Mouse (Mus musculus) regulatory T cell (primary cell): ENCODE data around the gene Birc5.

Experiments used
- in situ Hi-C: fragments of 300-600 bp; cut with MboI, MseI; formaldehyde crosslinking; loops from one replicate; pipeline ENCODE4 v1.15.1; 2025; ENCODE audit warnings: high pct_unique_total_duplicates

The Birc5 gene

DNA sequence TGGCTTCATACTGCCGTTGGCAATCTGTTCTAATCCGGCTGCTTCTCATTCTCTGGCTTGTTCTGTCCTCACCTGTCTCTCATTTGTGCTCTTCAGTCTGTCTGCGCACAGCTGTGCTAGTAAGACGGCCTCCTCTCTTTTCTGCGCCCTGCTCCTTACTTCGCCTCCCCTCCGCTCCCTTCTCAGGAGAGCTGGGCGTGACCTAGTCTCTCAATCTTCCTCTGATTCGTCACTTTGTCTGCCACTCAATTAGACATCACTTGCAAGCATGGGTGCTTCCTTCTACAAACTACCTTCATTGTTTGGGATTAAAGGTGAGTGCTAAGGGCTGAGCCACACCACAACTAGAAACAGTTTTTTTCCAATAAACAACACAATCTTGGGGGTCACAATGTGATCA lies 5.2 kb downstream of the Birc5 start:
- in situ Hi-C loops = loop anchor here (25.0 kb wide), 1 partner anchor 233 kb away; no protein-coding TSS in a partner anchor

DNA sequence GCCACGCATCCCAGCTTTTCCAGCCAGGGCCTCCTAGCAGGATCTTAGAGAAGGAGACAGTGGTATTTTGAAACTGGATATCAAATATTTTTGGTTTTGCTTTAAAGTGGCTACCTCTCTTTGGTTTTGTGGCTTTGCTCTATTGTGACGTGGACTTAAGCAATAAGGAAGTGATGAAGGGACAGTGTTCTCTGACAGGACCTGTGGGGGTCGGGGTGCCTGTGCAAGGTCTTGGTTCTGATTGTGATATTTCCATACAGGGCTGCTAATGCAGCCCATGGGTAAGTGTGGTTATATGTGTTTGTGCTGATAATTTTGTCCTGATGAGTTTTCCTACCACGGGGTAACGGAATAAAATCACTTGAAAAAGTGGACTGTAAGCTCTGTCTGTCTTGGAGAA lies 6.3 kb downstream of the Birc5 start:
- in situ Hi-C loops = loop anchor here (25.0 kb wide), 1 partner anchor 232 kb away; no protein-coding TSS in a partner anchor

DNA sequence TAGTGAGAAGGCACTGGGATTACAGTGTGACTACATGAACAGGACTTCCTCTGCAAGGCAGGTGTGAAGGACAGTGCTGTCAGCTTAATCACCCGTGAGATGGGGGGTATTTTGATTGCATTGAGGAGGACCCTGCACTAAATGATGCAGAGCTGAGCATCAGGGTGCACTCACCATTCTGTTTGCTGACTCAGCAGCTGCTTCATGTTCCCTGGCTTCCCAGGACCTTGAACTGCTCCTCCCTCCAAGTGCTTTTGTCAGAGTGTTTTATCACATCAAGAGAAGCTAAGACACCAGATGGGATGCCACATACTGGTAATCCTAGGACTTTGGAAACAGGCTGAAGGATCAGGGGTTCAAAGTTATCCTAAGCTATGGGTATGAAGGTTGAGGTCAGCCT lies 6.9 kb downstream of the Birc5 start:
- in situ Hi-C loops = loop anchor here (25.0 kb wide), 1 partner anchor 231 kb away; no protein-coding TSS in a partner anchor

DNA sequence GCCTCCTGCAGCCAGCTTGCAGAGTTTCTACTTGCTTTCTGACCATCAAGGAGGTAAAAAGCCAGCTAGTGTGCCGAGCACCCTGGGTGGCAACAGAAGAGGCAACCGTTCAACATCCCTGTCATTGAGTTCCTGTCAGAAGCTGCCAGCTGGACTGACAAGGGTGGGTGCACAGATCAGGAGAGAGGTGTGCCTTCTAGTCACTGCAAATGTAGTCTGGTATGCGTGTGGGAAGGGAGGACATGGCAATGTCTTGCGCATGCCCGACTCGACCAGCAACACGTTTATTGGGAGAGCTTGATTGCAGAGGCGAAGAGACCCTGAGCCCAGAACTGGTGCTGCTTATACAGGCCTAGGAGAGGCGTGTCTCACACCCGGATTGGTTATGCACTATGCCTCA lies 8.4 kb downstream of the Birc5 start:
- in situ Hi-C loops = loop anchor here (25.0 kb wide), 1 partner anchor 230 kb away; no protein-coding TSS in a partner anchor

DNA sequence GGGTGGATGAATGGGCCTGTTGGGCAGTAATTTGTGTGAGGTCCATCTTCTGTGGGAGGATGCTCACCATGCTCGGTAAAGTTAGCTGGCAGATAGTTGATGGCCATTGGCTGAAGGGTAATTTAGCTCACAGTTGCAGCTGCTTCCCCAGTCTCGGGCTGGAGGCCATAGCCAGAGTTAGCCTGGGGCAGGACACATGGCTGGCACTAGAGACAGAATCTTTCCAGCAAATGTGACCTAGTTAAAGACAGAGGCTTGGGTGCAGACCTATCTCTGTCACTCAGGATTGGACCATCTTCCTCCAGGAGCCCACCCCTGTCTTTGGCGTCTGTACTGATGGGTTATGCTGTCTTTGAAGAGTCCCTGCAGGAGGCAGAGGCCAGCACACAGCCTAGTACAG lies 9.3 kb downstream of the Birc5 start:
- in situ Hi-C loops = loop anchor here (25.0 kb wide), 1 partner anchor 229 kb away; no protein-coding TSS in a partner anchor

DNA sequence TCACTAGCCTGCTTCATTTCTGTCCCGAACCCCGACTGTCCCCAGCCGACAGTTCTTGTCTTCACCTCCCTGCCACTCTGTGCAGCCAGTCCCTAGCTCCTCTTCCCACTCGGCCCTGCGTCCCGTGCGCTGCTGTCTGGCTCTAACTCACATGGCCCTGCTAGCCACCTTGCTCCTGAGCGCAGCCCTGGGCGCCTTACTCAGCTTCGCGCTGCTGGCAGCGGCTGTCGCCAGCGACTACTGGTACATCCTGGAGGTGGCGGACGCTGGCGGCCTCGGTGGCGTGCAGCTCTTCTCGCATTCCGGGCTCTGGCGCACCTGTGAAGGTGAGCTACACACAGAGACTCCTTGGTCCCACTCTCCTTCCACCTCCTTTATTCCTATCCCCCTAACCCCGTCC lies 11.6 kb downstream of the Birc5 start, which contains the start of gene Tmem235:
Gene Tmem235, plus strand, starts transcription at position 152 of the 400 bp plus-strand sequence.
- in situ Hi-C loops = loop anchor here (25.0 kb wide), 1 partner anchor 227 kb away; no protein-coding TSS in a partner anchor

DNA sequence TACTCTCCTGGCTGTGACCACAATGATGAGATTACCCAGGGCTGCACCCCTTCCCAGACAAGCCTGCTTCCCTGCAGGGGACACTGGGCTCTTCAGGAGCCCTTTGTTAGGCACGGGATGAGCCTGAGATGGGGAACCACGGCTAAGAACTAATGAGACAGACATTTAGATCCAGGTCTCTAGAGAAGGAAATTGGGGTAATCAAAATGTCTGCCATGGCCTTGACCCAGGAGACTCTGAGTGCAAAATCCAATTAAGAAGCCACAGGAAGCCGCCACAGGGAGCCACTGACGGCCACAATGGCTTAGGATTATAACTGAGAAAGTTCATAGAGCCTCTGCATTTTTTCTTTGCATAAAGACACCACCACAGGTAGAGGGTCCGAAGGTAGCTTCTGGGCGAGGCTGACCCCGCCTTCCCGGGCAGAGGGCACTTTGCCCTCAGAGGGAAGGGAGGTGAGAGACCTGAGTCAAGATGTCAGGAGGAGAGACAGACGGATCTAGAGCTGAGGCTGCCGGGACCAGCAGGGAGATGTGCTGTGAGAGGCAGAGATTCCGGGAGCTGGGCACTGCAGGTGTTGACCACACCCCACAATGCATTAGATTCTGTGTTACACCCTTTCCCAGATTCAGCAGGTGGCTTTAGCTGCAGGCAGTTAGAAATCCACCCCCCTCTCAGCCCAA lies 14.3 kb downstream of the Birc5 start:
- in situ Hi-C loops = loop anchor here (25.0 kb wide), 1 partner anchor 224 kb away; no protein-coding TSS in a partner anchor

DNA sequence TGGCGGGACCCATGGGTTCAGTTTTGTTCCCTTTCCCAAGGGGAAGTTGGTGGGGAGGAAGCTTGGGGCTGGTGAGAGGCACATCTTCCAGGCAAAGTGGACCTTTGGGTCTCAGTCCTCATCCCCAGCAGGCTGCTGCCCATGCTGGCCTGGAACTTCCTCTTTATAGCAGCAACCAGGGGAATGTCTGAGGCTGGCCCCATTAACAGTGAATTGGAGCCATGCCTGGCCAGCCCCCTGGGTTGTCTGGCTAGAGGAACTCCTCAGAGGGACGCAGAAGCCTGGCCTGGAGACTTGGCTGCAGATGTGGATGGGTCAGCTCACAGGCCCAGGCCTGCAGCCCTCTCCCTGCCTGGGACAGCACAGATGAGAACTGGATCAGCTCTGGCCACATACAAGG lies 15.8 kb downstream of the Birc5 start:
- in situ Hi-C loops = loop anchor here (25.0 kb wide), 1 partner anchor 222 kb away; no protein-coding TSS in a partner anchor

DNA sequence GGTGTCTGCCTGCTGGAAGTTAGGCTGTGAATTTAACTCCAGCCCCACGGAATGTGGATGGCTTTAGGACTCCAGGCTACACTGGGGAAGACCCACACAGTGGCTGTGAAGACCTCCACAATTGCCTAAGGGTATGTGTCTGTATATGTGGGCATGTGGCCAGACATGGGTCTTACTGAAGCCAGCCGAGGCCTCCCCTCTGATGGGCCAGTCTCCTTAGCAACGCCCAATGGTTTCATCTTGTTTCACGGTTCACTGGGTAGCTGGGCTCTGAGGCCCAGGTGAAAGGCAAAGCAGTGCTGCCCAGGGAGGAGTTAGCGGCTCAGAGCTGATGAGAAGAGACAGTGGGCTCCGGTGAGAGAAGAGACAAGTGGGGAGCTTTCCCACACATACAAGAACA lies 16.9 kb downstream of the Birc5 start:
- in situ Hi-C loops = loop anchor here (25.0 kb wide), 1 partner anchor 221 kb away; no protein-coding TSS in a partner anchor

DNA sequence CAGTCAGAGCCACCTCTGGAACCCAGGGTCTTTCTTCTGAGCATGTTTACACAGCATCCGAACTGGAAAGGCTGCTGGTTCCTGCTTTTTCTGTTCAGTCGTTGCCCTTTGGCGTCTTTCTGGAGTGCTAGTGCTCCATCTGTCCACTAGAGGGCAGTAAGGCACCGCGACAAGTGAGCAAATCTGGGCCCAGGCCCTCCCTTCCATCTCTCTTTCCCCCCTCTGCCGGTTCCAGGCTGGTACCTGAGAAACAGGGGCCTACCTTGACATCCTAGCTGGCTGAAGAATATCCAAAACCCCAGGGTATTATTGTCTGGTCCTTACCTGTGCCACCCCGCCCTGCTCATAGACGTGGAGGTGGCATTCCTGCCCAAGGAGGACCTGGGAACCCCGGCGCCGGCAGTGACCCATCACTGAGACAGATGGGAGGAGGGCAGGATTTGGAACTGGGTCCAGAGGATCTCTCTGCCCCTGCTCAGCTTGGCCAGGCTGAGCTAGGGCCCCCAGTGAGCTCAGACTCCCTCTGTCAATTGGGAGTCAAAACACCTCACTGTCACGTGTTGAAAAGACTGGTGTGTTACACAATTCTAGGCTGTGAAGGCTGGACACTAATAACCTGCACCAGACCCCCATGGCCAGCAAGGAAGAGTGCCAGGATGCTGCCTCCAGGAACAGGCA lies 21.8 kb downstream of the Birc5 start:
- in situ Hi-C loops = loop anchor here (5.0 to 25.0 kb wide), 3 partner anchors 96 to 216 kb away; no protein-coding TSS in a partner anchor

DNA sequence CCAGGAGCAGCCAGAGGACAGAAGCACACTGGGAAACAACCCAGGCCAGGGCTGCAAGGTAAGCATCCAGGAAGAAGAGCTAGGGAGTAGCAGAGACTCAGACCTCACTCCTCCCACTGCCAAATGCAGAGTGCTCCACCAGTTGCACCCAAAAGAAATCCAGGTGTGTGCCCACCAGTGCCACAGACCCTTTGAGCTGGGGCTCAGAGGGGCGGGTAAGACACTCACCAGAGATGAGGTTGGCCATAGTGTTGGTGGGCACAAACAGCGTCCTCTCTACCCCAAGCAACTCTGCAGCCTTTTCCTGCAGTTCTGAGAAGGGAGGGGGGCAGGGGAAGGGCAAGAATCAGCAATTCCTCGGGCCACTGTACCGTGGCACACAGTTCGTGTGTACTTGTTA lies 22.3 kb downstream of the Birc5 start:
- in situ Hi-C loops = loop anchor here (5.0 to 25.0 kb wide), 3 partner anchors 96 to 216 kb away; no protein-coding TSS in a partner anchor

DNA sequence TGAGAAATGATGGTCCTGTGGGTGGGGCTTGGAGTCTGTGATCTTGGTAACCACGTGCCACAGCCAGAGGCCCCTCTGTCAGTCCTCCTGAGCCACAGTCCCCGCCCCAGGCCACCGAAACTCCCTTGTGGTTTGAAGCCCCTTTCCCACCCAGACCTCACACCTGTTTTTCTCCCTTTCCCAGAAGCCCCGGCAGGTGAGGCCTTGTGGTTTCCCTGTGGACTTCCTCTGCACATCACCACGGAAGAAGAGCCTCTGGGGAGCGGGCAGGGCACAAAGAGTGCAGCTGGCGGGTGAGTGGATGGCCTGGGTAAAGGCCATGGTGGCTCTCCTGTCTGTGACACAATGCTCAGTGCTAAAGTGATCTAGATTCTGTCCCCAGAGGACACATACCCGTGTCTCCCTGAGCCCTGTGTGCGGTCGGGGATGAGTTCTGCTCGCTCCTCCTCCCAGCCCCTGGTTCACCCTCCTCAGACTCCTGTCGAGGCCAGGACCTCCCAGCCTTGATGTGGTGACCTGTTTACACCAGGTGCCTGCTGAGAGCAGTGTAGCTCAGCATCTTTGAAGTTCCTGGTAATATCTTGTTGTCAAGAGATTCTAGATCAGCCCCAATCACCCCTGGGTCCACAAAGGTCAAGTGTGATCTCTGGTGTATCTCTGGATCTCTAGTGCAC lies 23.0 kb downstream of the Birc5 start:
- in situ Hi-C loops = loop anchor here (5.0 to 25.0 kb wide), 3 partner anchors 95 to 215 kb away; no protein-coding TSS in a partner anchor

DNA sequence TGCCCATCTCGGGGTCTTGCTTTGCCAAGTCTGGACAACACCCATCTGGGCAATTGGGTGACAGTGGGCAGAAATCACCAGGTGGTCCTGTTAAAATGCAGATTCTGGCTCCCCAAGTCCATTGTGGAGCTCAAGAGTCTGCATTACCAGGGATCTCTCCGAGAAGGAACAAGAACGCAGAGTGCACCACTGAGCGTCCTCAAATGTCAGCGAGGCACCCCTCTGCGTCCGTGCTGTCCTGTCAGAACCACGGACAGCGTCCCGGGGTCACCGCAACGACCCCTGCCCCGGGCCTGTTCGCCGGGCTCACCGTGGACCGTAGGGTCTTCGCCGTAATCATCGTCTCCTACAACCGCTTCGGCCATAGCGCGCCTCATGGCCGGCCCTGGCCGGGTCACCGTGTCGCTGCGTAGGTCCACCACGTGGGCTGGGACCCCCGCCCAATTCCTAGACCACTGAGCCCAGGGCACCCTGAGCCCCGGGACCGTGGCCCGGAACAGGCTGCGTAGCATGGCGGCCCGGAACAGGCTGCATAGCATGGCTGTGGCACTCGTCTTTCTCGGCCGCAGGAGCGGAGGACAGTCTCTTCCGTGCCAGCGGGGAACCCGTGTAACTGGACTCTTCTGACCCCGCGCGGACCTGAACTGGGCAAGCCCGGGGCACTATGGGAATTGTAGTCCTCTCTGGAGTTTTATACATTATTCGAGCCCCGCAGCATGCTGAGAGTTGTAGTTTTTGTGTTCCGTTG lies 24.0 kb downstream of the Birc5 start, which contains the start of gene Tha1:
Gene Tha1, minus strand, starts transcription at position 621 of the 748 bp plus-strand sequence.
- in situ Hi-C loops = loop anchor here (5.0 to 25.0 kb wide), 3 partner anchors 94 to 214 kb away; no protein-coding TSS in a partner anchor

DNA sequence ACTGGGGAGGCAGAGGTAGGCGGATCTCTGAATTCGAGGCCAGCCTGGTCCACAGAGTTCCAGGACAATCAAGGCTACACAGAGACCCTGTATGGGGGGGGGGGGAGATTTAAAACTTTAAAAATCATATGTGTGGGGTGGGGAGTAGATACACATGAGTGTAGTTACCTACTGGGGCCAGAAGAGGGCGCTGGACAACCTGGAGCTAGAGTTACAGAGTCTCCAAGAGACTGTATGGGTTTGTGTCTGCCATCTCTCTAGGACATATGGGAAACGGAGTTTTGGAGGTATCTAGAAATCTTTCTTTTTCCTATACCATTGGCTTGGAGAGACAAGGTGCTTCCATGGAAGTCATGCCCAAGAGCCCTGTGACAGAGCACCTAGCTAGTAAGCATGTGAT lies 25.4 kb downstream of the Birc5 start:
- in situ Hi-C loops = loop anchor here (5.0 to 25.0 kb wide), 3 partner anchors 93 to 213 kb away; no protein-coding TSS in a partner anchor

DNA sequence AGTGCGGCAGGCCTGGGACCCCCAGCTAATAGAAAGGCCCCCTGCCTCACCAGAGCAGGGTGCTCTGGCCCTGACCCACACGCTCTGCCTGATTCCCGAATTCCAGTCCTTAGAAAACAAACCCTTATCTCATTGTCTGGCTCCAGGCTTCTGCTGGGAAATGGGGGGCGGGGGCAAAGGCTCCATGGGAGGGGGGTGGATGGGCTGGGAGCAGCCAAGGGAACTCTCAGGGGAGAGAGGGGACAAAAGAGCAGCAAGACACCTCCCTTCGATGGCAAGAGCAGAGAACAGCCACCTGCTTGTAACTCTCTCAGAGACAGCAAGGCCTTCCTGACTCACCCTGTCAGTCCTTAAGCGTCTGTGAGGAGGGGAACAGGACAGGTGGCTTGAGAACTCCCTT lies 26.6 kb downstream of the Birc5 start:
- in situ Hi-C loops = no loop called here

DNA sequence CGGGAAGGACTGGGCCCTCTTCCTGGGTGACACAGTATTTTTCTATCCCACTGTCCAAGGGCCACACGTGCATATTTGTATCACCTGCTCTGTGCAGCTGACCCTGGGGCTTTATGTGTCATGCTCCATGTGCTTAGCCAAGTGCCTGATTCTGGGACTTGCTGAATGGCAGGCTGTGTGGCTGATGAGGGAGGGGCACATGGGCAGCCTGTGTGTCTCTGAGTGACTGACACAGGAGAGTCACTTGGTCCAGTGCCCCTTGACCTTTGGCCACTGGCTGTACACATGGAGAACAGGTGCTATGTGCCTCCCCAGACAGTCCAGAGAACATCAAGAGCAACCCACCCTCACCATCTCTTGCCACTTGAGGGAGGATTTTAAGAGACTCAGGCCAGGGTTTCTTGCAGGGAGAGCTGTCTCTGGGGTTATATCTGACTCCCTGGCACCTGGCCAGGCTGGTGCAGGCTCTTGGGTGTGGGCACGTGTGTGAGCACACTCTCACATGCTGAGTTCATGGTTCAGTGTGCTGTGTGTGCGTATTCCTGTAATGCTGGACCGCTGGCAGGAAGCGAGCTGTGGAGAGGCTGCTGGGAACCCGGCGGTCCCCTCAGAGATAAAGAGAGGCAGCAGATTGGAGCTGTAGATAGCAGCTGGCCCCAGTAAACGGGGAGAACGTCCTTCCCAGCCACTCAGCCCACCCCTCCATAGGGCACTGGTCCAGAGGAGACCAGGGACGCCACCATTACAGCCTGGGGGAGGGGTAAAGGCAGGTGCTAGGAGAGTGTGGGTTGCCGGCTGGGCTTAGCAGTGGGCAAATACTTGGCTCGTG lies 29.1 kb downstream of the Birc5 start:
- in situ Hi-C loops = no loop called here

DNA sequence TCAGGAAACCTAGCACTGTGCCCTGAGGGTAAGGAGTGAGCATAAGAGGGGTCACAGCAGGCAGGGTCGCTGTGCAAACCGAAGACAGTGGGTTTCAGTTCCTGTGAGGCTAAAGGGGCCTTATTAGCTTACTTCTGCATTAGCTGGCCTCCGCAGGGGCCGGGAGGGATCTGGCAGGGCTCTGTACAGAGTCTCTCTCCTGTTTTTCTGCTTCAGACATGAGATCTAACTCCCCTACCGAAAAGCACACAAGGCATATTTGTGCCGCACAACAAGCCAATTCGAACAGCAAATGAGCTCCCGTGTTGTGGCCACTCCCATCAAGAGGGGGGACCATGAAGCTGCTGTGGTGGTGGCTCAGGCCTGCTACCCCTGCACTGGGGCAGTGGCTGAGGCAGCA lies 29.8 kb downstream of the Birc5 start:
- in situ Hi-C loops = no loop called here

DNA sequence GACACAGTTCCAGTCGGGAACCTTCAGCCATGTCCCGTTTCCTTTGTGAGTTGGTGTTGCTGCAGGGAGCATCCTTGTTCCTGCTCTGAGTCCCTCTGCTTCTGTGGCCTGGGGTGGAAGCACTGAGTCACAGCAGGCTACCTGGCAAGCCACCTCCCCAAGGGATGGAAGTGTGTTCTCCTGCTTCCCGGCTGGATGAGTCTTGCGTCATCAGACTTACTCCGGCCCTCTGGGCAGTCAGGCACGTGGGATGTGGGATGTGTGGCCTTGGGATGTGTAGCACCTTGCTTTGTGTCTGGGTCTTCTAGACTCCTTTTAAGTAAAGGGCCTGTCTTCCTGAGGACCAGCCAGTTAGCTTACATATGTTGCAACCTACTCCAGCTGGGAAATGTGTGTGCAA lies 30.6 kb downstream of the Birc5 start:
- in situ Hi-C loops = no loop called here

DNA sequence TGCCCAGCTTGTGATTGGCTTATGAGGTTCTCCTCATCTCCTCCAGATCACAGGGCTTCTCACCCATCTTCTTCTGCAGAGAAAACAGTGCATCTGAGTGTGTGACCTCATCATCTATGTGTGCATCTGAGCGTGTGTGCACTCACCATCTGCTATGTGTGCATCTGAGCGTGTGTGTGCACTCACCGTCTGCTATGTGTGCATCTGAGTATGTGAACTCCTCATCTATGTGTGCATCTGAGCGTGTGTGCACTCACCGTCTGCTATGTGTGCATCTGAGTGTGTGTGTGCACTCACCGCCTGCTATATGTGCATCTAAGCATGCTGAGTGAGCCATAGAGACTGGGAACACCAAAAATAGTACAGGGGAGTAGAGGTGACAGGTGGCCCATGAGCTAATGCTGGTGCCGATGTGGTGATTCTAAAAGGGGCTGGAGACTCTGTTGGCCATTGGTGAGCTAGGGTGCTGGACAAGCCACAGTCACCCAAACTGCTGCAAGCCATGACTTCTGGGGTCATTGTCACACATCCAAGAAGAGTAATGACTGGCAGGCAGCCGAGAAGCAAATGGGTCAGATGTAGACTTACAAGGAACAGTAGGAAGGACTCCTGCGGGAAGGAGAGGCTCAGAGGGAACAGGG lies 31.4 kb downstream of the Birc5 start:
- in situ Hi-C loops = no loop called here
